Mouse (Mus musculus): ENCODE results near the gene Nbeal2.

Nbeal2 gene

GRCm38 (mm10) chr9:110673107-110673752 is 19.3 kb upstream of the Nbeal2 start:
- peak; percentile 51 for DNase-seq

GRCm38 (mm10) chr9:110672462-110673106 is 18.6 kb upstream of the Nbeal2 start:
- peak; percentile 75 for DNase-seq

GRCm38 (mm10) chr9:110669785-110670184 is 15.8 kb upstream of the Nbeal2 start:
- DNase-seq: no peak

- DNase-seq: peak; percentile 58
Observed at GRCm38 (mm10) chr9:110668601-110669293, 14.8 kb upstream of the Nbeal2 start.

- no peak for DNase-seq
Observed at GRCm38 (mm10) chr9:110667219-110667836, 13.4 kb upstream of the Nbeal2 start.

GRCm38 (mm10) chr9:110666374-110666773 is 12.4 kb upstream of the Nbeal2 start:
- no peak for DNase-seq

GRCm38 (mm10) chr9:110665912-110666311 is 12.0 kb upstream of the Nbeal2 start:
- DNase-seq: no peak

GRCm38 (mm10) chr9:110662844-110663243 is 8.9 kb upstream of the Nbeal2 start:
- no peak for DNase-seq

GRCm38 (mm10) chr9:110660856-110661612 is 7.1 kb upstream of the Nbeal2 start:
- DNase-seq: no peak

- no peak for DNase-seq
Observed at GRCm38 (mm10) chr9:110660208-110660607, 6.2 kb upstream of the Nbeal2 start.

GRCm38 (mm10) chr9:110659521-110659920 is 5.6 kb upstream of the Nbeal2 start:
- DNase-seq: no peak

GRCm38 (mm10) chr9:110657474-110658078 is 3.6 kb upstream of the Nbeal2 start:
- peak; percentile 91 for DNase-seq

- DNase-seq: peak; percentile 98
Observed at GRCm38 (mm10) chr9:110656249-110657221, 2.6 kb upstream of the Nbeal2 start, which contains the start of gene Ccdc12. Gene Ccdc12, plus strand, starts transcription at chr9:110656503.

GRCm38 (mm10) chr9:110655651-110656007 is 1.7 kb upstream of the Nbeal2 start:
- DNase-seq: peak; percentile 45

- no peak for DNase-seq
Observed at GRCm38 (mm10) chr9:110654726-110655650, 1.0 kb upstream of the Nbeal2 start.

- no peak for DNase-seq
Observed at GRCm38 (mm10) chr9:110652963-110653654, 852 bp downstream of the Nbeal2 start.

GRCm38 (mm10) chr9:110651931-110652722 is 1.8 kb downstream of the Nbeal2 start:
- peak; percentile 67 for DNase-seq

GRCm38 (mm10) chr9:110649775-110650174 is 4.2 kb downstream of the Nbeal2 start:
- no peak for DNase-seq

Data from kidney, adult 9 months (tissue).